Comparison of ENCODE assay signal across 16 mouse cellular contexts in the genomic region with DNA sequence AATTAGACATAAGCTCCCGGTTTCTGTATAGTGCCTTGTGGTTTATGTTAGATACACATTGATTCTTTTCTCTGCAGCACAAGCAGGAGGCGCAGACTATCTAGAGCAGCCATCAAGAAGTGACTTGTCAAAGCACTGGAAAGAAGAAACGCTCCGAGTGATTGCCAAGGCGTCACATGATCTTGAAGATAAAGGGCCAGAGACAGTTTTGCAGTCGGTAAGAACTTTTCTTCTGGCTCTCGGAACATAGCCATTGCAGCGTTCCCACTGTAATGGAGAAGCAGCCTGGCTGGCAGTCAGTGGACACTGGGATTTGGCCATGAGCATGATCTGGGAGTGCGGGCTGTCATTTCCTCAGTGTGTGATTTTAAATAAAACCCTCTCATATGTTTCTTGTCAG.
DNase-seq lines count a peak whose midpoint lies in the region; ATAC-seq and TF ChIP-seq lines count a peak whose summit lies in the region.
"Had no signal": no experiment of that assay in that cellular context is flagged by ENCODE, and none has a peak within 500 bp of the region (broad histone marks: within the 10 kb centered on the region; RNA-seq: fewer than 3 reads in every experiment).

No protein-coding gene starts in this region.

- no peak overlapping the region for H3K9ac ChIP-seq in midbrain, postnatal 0 days (replicated peaks; ENCODE audit: low read length, poor library complexity, severe bottlenecking)
- H3K9ac ChIP-seq in midbrain, embryonic 15.5 days, result no peak overlapping the region
- H3K9ac ChIP-seq in heart, embryonic 16.5 days (ENCODE audit: low read length), result no peak overlapping the region
- H3K9ac ChIP-seq: embryonic facial prominence, embryonic 13.5 days; hindbrain, embryonic 13.5 days; kidney, embryonic 15.5 days; neural tube, embryonic 12.5 days had no signal

- TF ChIP-seq CTCF in midbrain, postnatal 0 days (IDR thresholded peaks at IDR 0.05), result no peak

- peaks cover 8% of the 10 kb centered on the region; the same call in 1 of the 2 replicates for H3K36me3 ChIP-seq in midbrain, postnatal 0 days (ENCODE audit: insufficient read depth, low read length)
- H3K36me3 ChIP-seq in midbrain, embryonic 15.5 days (replicated peaks), result no peaks in the 10 kb centered on the region
- peaks cover 19% of the 10 kb centered on the region for H3K36me3 ChIP-seq in heart, embryonic 16.5 days (ENCODE audit: control insufficient read depth, insufficient read depth)

- no peak overlapping the region for H3K27ac ChIP-seq in midbrain, postnatal 0 days (ENCODE audit: low read depth, low read length)
- H3K27ac ChIP-seq in midbrain, embryonic 15.5 days, result no peak overlapping the region
- H3K27ac ChIP-seq in heart, embryonic 16.5 days (ENCODE audit: low read length), result no peak overlapping the region
- H3K27ac ChIP-seq: embryonic facial prominence, embryonic 13.5 days; hindbrain, embryonic 13.5 days; kidney, embryonic 15.5 days; neural tube, embryonic 12.5 days had no signal

- no peaks in the 10 kb centered on the region for H3K4me1 ChIP-seq in midbrain, postnatal 0 days (ENCODE audit: insufficient read depth, low read length)
- no peaks in the 10 kb centered on the region for H3K4me1 ChIP-seq in midbrain, embryonic 15.5 days
- no peaks in the 10 kb centered on the region for H3K4me1 ChIP-seq in heart, embryonic 16.5 days (ENCODE audit: control insufficient read depth, insufficient read depth, low read length)
- H3K4me1 ChIP-seq: hindbrain, embryonic 13.5 days; kidney, embryonic 15.5 days; neural tube, embryonic 12.5 days had no signal

- no peaks in the 10 kb centered on the region for H3K9me3 ChIP-seq in midbrain, postnatal 0 days (ENCODE audit: low read length)
- H3K9me3 ChIP-seq in midbrain, embryonic 15.5 days, result no peaks in the 10 kb centered on the region
- H3K9me3 ChIP-seq in heart, embryonic 16.5 days (replicated peaks; ENCODE audit: control insufficient read depth, low read length), result no peaks in the 10 kb centered on the region
- H3K9me3 ChIP-seq: embryonic facial prominence, embryonic 13.5 days; hindbrain, embryonic 13.5 days; kidney, embryonic 15.5 days; neural tube, embryonic 12.5 days had no signal

- no peak overlapping the region for H3K4me3 ChIP-seq in midbrain, postnatal 0 days (ENCODE audit: low read depth, low read length)
- H3K4me3 ChIP-seq in midbrain, embryonic 15.5 days, result no peak overlapping the region
- H3K4me3 ChIP-seq in heart, embryonic 16.5 days (ENCODE audit: low read length), result no peak overlapping the region
- H3K4me3 ChIP-seq: embryonic facial prominence, embryonic 13.5 days; hindbrain, embryonic 13.5 days; kidney, embryonic 15.5 days; neural tube, embryonic 12.5 days had no signal

- DNase-seq in cerebellum, postnatal 10 days, result peak; percentile 13 to 18
- no peak for DNase-seq in cerebellum, postnatal 25 days
- peak; percentile 31 for DNase-seq in midbrain, postnatal 0 days (ENCODE audit: low spot score)
- peak; percentile 9 to 61 for DNase-seq in lung, postnatal 4 days
- DNase-seq in thymus, postnatal 4 days, result no peak
- DNase-seq: adrenal gland, postnatal 25 days; cerebellum, adult 11 months; liver; right cerebral cortex, postnatal 4 days had no signal

- no peak for ATAC-seq in midbrain, postnatal 0 days (ENCODE audit: low FRiP score)
- no peak for ATAC-seq in midbrain, embryonic 15.5 days (replicated peaks)
- ATAC-seq in heart, embryonic 16.5 days (replicated peaks; ENCODE audit: extremely low read depth, insufficient read depth, low FRiP score), result 0 out of 2 replicates have a peak, but pooled peaks have one; percentile 14
- ATAC-seq in CD4-positive, CD25-positive, alpha-beta regulatory T cell, adult 4 months, result no peak

- H3K27me3 ChIP-seq in midbrain, postnatal 0 days (ENCODE audit: insufficient read depth, low read length), result no peaks in the 10 kb centered on the region
- no peaks in the 10 kb centered on the region for H3K27me3 ChIP-seq in midbrain, embryonic 15.5 days (replicated peaks)
- H3K27me3 ChIP-seq in heart, embryonic 16.5 days (ENCODE audit: control insufficient read depth, insufficient read depth, low read length), result no peaks in the 10 kb centered on the region
- H3K27me3 ChIP-seq: embryonic facial prominence, embryonic 13.5 days; hindbrain, embryonic 13.5 days; kidney, embryonic 15.5 days; neural tube, embryonic 12.5 days had no signal

- H3K4me2 ChIP-seq in midbrain, postnatal 0 days (ENCODE audit: low read depth, low read length, poor library complexity, severe bottlenecking), result no peak overlapping the region
- H3K4me2 ChIP-seq in midbrain, embryonic 15.5 days, result no peak overlapping the region
- H3K4me2 ChIP-seq in heart, embryonic 16.5 days (ENCODE audit: low read depth, low read length), result no peak overlapping the region
- H3K4me2 ChIP-seq: embryonic facial prominence, embryonic 13.5 days; hindbrain, embryonic 13.5 days; kidney, embryonic 15.5 days; neural tube, embryonic 12.5 days had no signal

- WGBS in midbrain, postnatal 0 days, result 85% methylated on average over 9 of the region's 9 CpGs
- 93% methylated on average over 9 of the region's 9 CpGs for WGBS in midbrain, embryonic 15.5 days
- 58% methylated on average over 9 of the region's 9 CpGs for WGBS in heart, embryonic 16.5 days

Comparison
In these comparisons a context has a peak if more than half of its experiments do, and no peak if none do; other contexts are left out.
1. DNase-seq: peak in cerebellum, postnatal 10 days (2 of 2), midbrain, postnatal 0 days (single experiment) and lung, postnatal 4 days (2 of 2); none in cerebellum, postnatal 25 days (0 of 2) and thymus, postnatal 4 days (single experiment).